Mouse (Mus musculus) spleen, adult 12 weeks (tissue): ENCODE measurements around the gene Fxyd3.

Source experiments
- DNase-seq: peaks from one replicate; pipeline ENCODE4 v3.0.0; 2022; ENCODE audit warnings: low spot score

Fxyd3 gene

DNA sequence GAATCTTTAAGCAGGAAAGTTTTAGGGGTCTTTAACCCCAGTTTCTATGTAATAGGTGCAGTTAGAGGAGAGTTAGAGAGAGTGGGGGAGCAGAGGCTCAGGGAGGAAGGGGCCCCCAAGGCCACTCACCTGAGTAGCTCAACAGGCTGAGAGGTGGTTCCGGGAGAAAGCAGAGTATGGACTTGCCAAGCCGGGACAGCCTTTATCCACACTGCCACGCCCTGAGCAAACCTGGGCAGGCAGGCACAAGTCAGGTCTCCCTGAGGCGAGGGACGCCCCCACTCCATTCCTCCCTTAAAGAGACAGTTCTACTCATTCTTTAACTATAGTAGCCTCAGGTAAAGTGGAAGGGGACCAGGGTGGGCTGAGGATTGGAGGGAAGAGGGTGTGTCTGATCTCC is at the start of gene Fxyd3:
Gene Fxyd3, minus strand, starts transcription at position 213 of the 400 bp plus-strand sequence.
- DNase-seq, result no peak

DNA sequence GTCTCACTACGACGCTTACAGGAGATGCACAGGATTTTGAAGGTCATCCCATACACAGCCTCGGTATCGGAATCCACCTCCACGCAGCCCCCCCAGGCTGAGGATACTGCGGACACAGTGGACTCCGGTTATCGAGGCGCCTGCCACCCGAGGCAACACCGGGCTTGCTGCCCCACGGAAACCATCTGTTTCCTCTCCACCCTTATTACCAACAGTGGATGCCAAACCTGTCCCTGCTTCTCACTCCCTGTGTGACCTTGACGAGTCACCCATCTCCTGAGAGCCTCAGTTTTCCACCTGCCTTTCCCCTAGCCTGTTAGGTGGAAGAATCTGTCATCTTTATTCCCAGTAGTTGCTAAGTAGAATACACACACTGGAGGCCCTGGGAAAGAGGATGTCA is 48.6 kb upstream of the Fxyd3 start:
- no peak for DNase-seq

- no peak for DNase-seq
Observed at GRCm38 (mm10) chr7:31124381-31124780, 47.9 kb upstream of the Fxyd3 start.

DNA sequence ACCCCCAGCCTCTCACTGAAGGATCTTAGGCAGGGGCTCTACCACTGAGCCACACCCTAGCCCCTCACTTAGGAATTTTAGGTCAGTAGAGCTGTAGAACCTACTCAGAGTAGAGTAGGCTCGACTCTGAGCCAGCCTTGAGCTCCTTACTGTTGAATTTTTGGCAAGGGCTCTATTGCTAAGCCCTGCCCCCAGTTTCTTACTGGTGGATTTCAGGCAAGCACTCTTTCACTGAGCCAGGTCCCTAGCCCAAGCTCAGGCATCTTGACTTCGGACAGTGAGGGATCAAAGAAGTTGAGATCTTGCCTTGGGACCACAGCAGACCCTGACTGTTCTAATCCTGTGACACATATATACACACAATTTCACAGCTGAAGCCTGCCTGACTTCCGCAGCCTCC is 47.2 kb upstream of the Fxyd3 start:
- no peak for DNase-seq

GRCm38 (mm10) chr7:31122641-31123631 is 46.4 kb upstream of the Fxyd3 start:
- DNase-seq, result no peak

GRCm38 (mm10) chr7:31119556-31119955 is 43.1 kb upstream of the Fxyd3 start:
- DNase-seq, result no peak

DNA sequence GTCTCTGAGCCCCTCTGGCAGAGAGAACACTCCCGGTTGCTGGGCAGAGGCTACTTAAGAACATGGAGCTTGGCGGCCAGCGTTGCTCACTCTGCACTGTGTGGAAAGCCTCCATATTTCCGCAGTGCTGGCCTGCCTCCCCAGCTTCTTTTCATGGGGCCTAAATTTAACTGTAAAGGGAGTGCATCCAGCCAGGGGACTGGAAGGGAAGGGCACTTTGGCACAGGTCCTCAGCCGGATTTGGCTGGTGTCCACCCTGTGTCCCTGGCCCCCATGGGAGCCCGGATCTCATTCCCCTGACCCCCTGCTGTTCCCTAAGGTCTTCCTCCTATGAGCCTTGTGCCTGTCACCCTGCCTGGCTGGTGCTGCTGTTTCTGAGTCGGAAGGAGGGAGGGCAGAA is 42.0 kb upstream of the Fxyd3 start:
- no peak for DNase-seq

DNA sequence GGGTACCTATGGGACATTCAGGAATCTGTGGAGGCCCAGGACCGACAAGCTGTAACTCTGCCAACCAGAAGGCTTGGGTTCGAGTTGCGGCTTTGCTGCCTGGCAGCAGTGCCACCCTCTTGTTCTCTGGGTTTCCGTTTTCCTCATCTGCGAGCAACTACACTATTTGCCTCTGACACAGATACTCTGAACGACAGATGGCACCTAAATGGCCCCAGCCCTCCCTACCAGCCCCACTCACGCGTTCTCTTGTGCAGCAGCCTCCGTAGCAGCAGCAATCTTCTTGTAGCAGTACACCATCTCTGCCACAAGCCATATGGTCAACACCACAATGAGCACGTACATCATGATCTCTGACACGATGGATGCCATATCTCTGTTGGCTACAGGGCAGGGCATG is 41.0 kb upstream of the Fxyd3 start:
- no peak for DNase-seq

DNA sequence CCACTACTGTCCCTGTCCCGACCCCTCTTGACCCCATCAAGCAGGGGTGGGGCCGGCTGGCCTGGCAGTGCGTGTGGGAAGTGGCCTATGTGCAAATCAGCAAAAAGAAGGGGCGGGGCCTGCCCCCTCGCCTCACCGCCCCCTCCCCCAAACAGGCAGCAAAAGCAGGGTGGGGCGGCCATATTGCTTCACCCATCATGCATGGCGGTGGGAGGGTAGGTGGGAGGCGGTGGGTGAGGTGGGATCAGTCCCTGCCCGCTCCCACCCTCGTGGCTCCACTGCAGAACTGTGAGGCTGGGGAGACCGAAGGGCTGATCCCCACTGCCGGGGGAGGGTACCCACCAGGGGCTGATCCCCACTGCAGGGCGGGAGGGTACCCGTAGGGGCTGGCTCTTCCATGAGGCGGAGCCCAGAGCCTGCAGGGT is 40.2 kb upstream of the Fxyd3 start:
- no peak for DNase-seq

- no peak for DNase-seq
Observed at GRCm38 (mm10) chr7:31115587-31116043, 39.1 kb upstream of the Fxyd3 start.

GRCm38 (mm10) chr7:31115182-31115581 is 38.7 kb upstream of the Fxyd3 start, which contains the start of gene Hpn:
Gene Hpn (minus strand): TSS chr7:31115290.
- DNase-seq, result no peak

GRCm38 (mm10) chr7:31114646-31115045 is 38.1 kb upstream of the Fxyd3 start:
- DNase-seq, result no peak

DNA sequence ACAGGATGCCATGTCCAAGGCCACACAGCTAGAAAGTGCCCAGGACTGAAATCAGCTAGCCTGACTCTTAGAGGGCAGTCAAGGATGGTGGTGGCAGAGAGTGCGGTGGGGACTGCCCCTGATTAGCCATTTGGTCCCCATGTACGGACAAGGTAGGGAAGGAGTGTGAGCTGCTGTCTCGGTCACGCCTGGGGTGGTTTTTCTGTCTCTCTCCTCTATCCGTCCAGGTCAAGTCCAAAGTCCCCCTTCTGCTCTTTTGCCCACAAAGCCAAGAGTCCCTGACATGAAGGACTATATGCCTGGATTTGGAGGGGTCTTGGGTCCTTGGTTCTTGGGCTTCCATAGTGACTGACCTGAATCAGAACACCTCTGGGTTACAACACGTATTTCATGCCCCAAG is 37.3 kb upstream of the Fxyd3 start:
- no peak for DNase-seq

DNA sequence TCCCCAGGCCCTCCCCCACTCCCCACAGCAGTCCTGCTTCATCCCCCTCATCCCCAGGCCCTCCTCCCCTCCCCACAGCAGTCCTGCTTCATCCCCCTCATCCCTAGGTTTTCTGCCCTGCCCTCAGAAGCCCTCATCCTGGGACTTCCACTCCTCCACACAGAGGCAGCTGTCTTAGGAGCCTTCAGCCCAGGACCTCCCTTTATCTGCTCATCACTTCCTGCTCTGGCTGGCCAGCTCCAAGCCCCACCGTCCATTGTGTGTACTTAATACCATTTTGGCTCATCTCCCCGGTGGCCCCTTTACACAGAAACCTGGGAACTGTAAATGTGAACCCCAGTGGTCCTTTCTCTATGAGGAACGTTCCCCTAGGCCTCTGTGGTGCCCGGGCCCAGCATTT is 35.5 kb upstream of the Fxyd3 start:
- no peak for DNase-seq

GRCm38 (mm10) chr7:31110861-31111385 is 34.4 kb upstream of the Fxyd3 start:
- DNase-seq, result no peak

DNA sequence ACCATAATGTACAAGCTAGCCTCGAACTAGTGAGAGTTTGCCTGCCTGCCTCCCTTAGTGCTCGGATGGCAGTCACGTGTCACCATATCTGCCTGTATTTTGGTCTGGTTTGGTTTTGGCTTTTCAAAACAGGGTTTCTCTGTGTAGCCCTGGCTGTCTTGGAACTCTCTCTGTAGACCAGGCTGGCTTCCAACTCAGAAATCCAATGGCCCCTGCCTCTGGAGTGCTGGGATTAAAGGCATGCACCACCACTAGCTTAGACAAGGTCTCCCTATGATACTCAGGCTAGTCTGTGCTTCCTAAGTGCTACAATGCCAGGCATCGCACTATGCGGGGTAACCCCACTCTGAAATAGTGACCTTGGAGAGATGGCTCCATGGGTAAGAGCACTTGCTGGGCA is 33.3 kb upstream of the Fxyd3 start:
- DNase-seq, result no peak

DNA sequence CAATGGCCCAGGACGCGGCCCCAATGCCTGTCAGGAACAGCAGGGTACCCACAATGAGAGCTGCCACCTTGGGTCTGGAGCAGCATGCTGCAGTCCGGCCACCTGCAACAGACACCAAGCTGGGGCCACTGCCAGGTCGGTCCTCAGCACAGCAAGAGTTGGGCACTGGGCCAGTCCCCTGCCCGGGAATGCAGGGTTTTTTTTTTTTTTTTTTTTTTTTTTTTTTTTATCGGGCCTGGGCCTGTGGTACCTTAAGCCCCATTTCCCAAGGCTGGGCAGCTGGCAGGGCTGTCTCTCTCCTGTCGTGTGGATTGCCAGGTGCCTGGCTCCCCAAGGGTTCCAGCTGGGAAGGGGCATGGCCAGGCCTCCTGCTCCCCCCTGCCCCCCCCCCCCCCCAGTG is 32.6 kb upstream of the Fxyd3 start:
- DNase-seq, result no peak

DNA sequence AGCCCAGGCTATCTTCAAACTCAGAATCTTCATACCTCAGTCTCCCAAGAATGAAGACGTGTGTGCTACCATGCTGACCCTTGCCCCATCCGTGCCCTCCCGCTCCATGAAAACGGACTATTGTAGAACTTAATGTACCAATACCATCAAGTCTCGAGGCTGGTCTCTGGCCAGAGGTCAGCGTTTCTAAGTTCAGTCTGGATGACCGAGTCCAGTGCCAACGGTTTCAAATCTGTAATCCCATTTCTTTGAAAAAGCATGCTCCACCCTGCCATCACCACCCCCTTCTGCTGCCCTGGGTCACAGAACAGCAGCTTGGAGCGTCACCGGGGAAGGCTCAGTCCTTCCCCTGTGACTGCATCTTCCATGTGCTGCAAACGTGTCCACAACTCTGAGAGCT is 31.3 kb upstream of the Fxyd3 start:
- DNase-seq, result no peak

DNA sequence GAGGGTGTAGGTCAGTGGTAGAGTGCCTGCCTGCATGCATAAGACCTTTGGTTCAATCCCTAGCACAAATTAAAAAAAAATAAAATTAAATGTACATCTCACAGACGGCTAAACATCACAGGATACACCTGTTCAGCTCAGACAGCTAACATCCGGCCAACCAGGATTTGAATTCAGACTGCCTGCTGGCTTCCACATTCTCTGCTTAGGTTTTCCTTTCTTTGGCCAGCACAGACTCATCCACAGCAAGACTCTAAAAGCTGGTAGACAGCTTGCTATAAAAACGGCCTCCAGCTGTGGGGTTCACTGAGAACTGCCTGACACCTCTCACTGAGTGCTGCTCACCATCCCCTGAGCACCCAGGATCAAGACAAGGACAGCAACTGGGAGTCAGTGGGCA is 29.7 kb upstream of the Fxyd3 start:
- DNase-seq, result no peak

DNA sequence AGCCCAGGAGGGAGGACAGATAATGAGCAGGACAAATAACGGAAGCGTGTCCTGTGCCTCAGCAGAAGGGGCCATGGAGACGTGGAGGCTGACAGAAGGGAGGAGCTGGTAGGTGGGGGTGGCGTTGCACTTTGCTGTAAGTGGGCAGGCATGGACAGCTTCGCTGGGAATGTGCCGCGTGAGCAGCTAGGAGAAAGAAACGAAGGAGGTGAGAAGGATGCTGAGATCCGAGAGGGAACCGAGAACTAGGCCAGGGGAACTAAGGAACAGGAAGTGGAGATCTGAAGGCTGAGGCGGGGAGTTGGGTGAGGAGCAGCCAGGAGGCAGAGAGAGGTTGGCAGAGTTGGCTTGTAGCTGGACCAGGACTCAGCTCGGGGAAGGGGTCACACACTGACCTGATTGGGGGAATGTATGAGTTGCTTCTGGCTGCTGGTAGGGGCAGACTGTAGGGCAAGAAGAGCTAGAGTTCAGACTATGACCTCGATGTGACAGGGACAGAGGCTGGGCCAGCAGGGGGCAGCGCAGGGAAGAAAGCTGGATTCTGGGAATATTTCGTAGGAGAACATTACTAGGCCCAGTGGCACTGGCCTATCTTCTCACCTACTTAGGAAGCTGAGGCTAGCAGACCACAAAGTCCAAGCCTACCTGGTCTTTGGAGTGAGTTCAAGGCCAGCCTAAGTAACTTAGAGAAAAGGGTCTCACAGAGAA is 28.7 kb upstream of the Fxyd3 start:
- DNase-seq, result no peak

DNA sequence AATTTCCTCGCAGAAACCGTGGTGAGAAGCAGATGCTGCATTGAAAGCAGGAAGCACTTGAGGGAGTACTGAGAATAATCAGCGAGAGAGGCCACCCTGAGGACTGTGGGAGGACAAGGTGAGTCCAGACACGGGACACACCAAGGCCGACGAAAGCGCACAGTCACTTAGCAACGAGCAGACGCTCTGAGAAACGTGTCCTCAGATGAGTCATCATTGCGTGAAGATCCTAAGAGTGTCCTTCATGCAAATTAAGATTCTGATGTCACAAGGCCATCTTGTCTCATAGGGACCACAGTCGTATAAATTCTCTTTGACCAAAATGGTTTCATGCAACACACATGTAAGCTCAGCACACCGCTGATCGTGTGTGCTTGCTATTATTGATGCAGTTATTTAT is 24.3 kb upstream of the Fxyd3 start:
- no peak for DNase-seq

DNA sequence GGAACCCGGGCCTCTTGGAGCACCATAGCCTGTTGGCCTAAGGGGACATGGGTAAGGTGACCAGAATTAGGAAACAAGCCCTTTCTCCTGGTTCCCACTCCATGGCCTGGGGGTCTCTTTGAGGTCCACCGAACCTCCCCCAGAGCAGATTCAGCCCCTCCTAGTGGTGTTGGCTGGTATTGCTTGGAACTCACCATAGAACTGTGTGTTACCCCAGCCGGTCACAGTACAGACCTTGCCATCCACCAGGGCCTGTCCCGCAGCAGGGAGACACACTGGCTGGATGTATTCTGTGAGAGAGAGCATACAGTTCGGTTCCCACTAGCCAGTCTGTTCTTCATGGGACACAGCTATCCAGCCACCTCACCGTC is 23.1 kb upstream of the Fxyd3 start:
- no peak for DNase-seq
